Mouse (Mus musculus) kidney, postnatal 25 days (tissue): ENCODE results near the gene Dexi.

Experiments
- DNase-seq, 2 experiments: peaks; one replicate each; pipeline ENCODE4 v3.0.0; 2021; ENCODE audit warnings: mixed read lengths in 2 of 2

Gene Dexi

DNA sequence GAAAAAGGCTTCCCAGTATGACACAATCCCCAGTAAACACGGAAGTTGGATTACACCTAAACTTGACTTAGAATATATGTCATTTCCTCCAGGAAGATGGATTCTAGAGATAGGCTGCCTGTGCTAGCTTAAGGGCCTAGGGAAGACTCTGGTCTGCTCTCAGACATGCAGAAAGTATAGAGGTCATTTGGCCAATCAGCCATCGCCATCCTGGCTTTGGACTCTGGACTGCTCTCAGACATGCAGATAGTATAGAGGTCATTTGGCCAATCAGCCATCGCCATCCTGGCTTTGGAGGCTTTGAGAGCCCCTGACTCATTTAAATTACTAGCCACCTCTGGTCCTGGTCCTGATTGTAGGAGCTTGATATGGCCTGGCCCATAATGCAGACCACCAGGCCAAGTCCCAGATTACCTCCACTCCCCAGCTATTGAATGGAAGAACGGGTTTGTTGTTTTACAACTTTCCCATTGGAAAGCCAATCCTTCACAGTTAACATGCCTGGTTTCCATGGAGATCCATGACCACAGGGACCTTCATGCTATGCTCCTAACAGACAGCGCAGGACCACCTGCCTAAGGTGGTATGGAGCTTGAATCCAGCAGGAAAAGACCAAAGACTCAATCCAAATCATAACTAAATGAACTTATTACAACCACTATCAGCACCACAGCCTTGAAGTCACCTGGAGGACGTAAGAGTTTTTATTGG lies 88.8 kb downstream of the Dexi start:
- DNase-seq = no peak
